In the genomic region with DNA sequence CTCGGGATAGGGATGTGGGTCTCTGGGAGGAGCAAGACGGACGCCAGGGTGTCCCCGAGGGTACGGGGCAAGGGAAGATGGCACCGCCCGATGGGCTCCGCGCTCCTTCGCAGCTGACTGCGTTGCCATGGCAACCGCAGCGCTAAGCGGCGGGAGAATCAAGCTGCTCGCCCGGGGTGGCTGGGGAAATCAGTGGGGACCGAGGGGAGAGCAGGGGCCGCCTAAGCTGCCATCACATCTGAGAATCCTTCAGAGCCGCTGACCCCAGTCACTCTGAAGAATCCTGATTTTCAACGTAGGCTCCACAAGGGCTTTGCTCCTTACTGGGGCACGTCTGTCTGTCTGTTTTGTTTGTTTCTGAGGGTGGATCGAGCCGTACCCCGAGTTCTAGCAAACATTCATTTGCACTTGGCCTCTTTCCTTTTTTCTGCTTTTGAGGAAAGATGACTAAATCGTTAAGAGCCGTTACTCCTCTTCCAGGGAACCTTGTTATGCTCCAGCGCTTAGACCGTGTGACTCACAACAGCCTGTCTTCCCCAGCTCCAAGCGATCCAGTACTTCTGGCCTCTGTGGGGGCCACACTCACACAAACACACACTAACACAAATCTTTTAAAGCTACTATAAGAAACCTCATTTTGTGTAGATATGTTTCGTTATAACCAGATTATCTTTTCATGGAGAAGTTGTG, we compare ENCODE assay signal across 8 mouse cellular contexts. TPM values are rescaled to one million over a fixed set of nuclear protein-coding genes. Genes with fewer than 3 reads are reported as not detected.
DNase-seq lines count a peak whose midpoint lies in the region; ATAC-seq lines count a peak whose summit lies in the region.

No protein-coding gene starts in this region.

- no peak for DNase-seq in heart, adult 8-10 months (ENCODE audit: low spot score)
- peak; percentile 51 for DNase-seq in MN1 (ENCODE audit: low spot score)
- DNase-seq in thymus, postnatal 10 days (ENCODE audit: low spot score in 2 of 2): no peak
- DNase-seq in embryo, embryonic 10 days (ENCODE audit: low spot score): no peak
- DNase-seq in left cerebral cortex, adult 9 months (ENCODE audit: low spot score in 2 of 2): no peak

- no peak for ATAC-seq in heart, embryonic 14.5 days (ENCODE audit: insufficient number of reproducible peaks, insufficient read depth, low FRiP score, low read depth)
- ATAC-seq in forebrain, embryonic 15.5 days (replicated peaks): peak; percentile 86
- ATAC-seq in megakaryocyte, adult 5-6 weeks (ENCODE audit: poor library complexity, severe bottlenecking): peak; percentile 68

- H3K4me3 ChIP-seq in heart, embryonic 14.5 days (ENCODE audit: control insufficient read depth in 1 of 2, insufficient read depth in 1 of 2, low read depth in 1 of 2, low read length in 2 of 2): peak overlapping the region; percentile 89 to 95
- H3K4me3 ChIP-seq in forebrain, embryonic 15.5 days: peak overlapping the region; percentile 97

- H3K9ac ChIP-seq in heart, embryonic 14.5 days (ENCODE audit: low read length): peak overlapping the region; percentile 96
- peak overlapping the region; percentile 95 for H3K9ac ChIP-seq in forebrain, embryonic 15.5 days (replicated peaks)

- no peaks in the 10 kb centered on the region for H3K27me3 ChIP-seq in heart, embryonic 14.5 days (ENCODE audit: control insufficient read depth, insufficient read depth, low read length)
- H3K27me3 ChIP-seq in forebrain, embryonic 15.5 days: no peaks in the 10 kb centered on the region

- H3K27ac ChIP-seq in heart, embryonic 14.5 days (replicated peaks in 1 of 2; ENCODE audit: control insufficient read depth in 1 of 2, insufficient read depth in 1 of 2, low read depth in 2 of 2, low read length in 2 of 2): peak overlapping the region; percentile 82 to 83
- H3K27ac ChIP-seq in forebrain, embryonic 15.5 days (replicated peaks): peak overlapping the region; percentile 98

- no peaks in the 10 kb centered on the region for H3K9me3 ChIP-seq in heart, embryonic 14.5 days (ENCODE audit: control insufficient read depth, low read length)
- no peaks in the 10 kb centered on the region for H3K9me3 ChIP-seq in forebrain, embryonic 15.5 days

- peak overlapping the region; percentile 84 for H3K4me2 ChIP-seq in heart, embryonic 14.5 days (ENCODE audit: low read length)
- H3K4me2 ChIP-seq in forebrain, embryonic 15.5 days (replicated peaks): peak overlapping the region; percentile 70

- H3K36me3 ChIP-seq in heart, embryonic 14.5 days (ENCODE audit: control insufficient read depth, insufficient read depth, low read length): peaks cover 30% of the 10 kb centered on the region
- H3K36me3 ChIP-seq in forebrain, embryonic 15.5 days: peaks cover 24% of the 10 kb centered on the region

- 3% methylated on average over 30 of the region's 31 CpGs for WGBS in heart, embryonic 14.5 days
- WGBS in forebrain, embryonic 15.5 days: under 1% methylated on average over 31 of the region's 31 CpGs

- H3K4me1 ChIP-seq in heart, embryonic 14.5 days (ENCODE audit: control insufficient read depth in 2 of 2, insufficient read depth in 2 of 2, low read length in 2 of 2): peaks cover 5 to 13% of the 10 kb centered on the region in 2 experiments
- H3K4me1 ChIP-seq in forebrain, embryonic 15.5 days: peaks cover 26% of the 10 kb centered on the region

RNA-seq across cellular contexts. Expression of a gene that starts 0.5 kb away (rescaled TPM):
- polyA plus RNA-seq in heart, embryonic 14.5 days (2014; fragmentation: Nextera tagmentation; extraction: Ambion mirVana): 263 and 280 TPM in 2 replicates
- total RNA-seq in heart, adult 8-10 months (2022): 10 to 100 TPM; 57.7 to 77.2 (median 66.8) TPM
- 302 and 313 TPM in 2 replicates for polyA plus RNA-seq in forebrain, embryonic 15.5 days (2015; fragmentation: Nextera tagmentation; extraction: Ambion mirVana)
- 181 and 188 TPM in 2 replicates for total RNA-seq in megakaryocyte, adult 5-6 weeks (2015)
- total RNA-seq in megakaryocyte, adult 5-6 weeks (2017): 147 TPM in 2 replicates

RNA-seq across cellular contexts. Expression of a gene that starts 7.2 kb away (rescaled TPM):
- 0.39 and 0.51 TPM in 2 replicates for polyA plus RNA-seq in heart, embryonic 14.5 days (2014; fragmentation: Nextera tagmentation; extraction: Ambion mirVana)
- total RNA-seq in heart, adult 8-10 months (2022): under 1 TPM in 2 of 4 experiments, not detected in 2; 0.13 to 0.14 TPM
- polyA plus RNA-seq in forebrain, embryonic 15.5 days (2015; fragmentation: Nextera tagmentation; extraction: Ambion mirVana): 0.09 and 0.18 TPM in 2 replicates
- not detected in 2 replicates for total RNA-seq in megakaryocyte, adult 5-6 weeks (2015)
- 0.04 TPM in 1 of 2 replicates, not detected in the other for total RNA-seq in megakaryocyte, adult 5-6 weeks (2017)

RNA-seq across cellular contexts. Expression of a gene that starts 32.7 kb away (rescaled TPM):
- polyA plus RNA-seq in heart, embryonic 14.5 days (2014; fragmentation: Nextera tagmentation; extraction: Ambion mirVana): 73.6 and 75.7 TPM in 2 replicates
- 100 to 1,000 TPM; 108 to 126 (median 114) TPM for total RNA-seq in heart, adult 8-10 months (2022)
- polyA plus RNA-seq in forebrain, embryonic 15.5 days (2015; fragmentation: Nextera tagmentation; extraction: Ambion mirVana): 43.9 and 49.8 TPM in 2 replicates
- total RNA-seq in megakaryocyte, adult 5-6 weeks (2015): 9.3 and 16.5 TPM in 2 replicates
- total RNA-seq in megakaryocyte, adult 5-6 weeks (2017): 8.0 and 9.8 TPM in 2 replicates

RNA-seq across cellular contexts. Expression of a gene that starts 54.9 kb away (rescaled TPM):
- polyA plus RNA-seq in heart, embryonic 14.5 days (2014; fragmentation: Nextera tagmentation; extraction: Ambion mirVana): 6.9 and 7.4 TPM in 2 replicates
- 1 to 10 TPM; 4.6 to 5.6 (median 5.3) TPM for total RNA-seq in heart, adult 8-10 months (2022)
- 3.0 and 3.7 TPM in 2 replicates for polyA plus RNA-seq in forebrain, embryonic 15.5 days (2015; fragmentation: Nextera tagmentation; extraction: Ambion mirVana)
- 12.9 and 15.0 TPM in 2 replicates for total RNA-seq in megakaryocyte, adult 5-6 weeks (2015)
- total RNA-seq in megakaryocyte, adult 5-6 weeks (2017): 12.9 and 15.8 TPM in 2 replicates

RNA-seq across cellular contexts. Expression of a gene that starts 55.0 kb away (rescaled TPM):
- polyA plus RNA-seq in heart, embryonic 14.5 days (2014; fragmentation: Nextera tagmentation; extraction: Ambion mirVana): 10.5 and 11.0 TPM in 2 replicates
- 1 to 10 TPM; 2.3 to 4.6 (median 3.1) TPM for total RNA-seq in heart, adult 8-10 months (2022)
- polyA plus RNA-seq in forebrain, embryonic 15.5 days (2015; fragmentation: Nextera tagmentation; extraction: Ambion mirVana): 3.5 and 3.9 TPM in 2 replicates
- total RNA-seq in megakaryocyte, adult 5-6 weeks (2015): 4.8 and 6.0 TPM in 2 replicates
- total RNA-seq in megakaryocyte, adult 5-6 weeks (2017): 1.2 and 3.4 TPM in 2 replicates

Comparison
In these comparisons a context has a peak if more than half of its experiments do, and no peak if none do; other contexts are left out.
1. RNA of a gene that starts 32.7 kb away (total RNA-seq): 108 to 126 TPM in heart, adult 8-10 months; 8.0 to 16.5 TPM in megakaryocyte, adult 5-6 weeks; every median in the first group is over 4 times any median in the second.